Mouse (Mus musculus): ENCODE measurements around the gene Dnajc13. TPM values are rescaled to one million over a fixed set of nuclear protein-coding genes. Genes with fewer than 3 reads are reported as not detected.

Dnajc13 gene
- total and polyA plus RNA-seq, 3 experiments: 24.1 to 59.0 (median 31.1) TPM

DNA sequence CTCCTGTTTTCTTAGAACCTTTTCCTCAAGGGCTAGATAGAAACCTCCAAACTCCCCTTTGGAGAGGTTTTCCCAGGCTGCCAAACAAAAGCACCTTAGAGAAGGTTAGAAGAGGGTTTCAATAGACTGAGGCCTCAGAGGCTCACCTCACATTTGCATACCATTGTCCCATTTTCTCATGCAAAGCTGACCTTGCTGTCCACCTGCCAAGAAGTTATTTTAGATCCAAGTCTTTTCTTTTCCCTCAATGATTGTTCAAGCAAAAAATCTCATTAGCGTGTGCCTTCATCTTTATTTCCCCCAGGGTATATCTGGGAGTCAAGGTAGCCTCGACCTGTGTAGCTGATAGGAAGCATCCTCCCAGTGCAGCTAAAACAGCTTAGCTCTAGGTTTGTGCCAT lies 159.8 kb downstream of the Dnajc13 start:
- Histone ChIP-seq H3K9me3 (replicated peaks; ENCODE audit: insufficient read depth, low read length) (no peaks in the 10 kb centered on the region), H3K79me2 (ENCODE audit: control insufficient read depth, insufficient read depth, low read length, poor library complexity) (no peaks in the 10 kb centered on the region), H3K36me3 (ENCODE audit: control insufficient read depth in 1 of 2, insufficient read depth in 2 of 2, low read length in 2 of 2) (no peaks in the 10 kb centered on the region), H3K27ac (ENCODE audit: control insufficient read depth, low read depth, low read length) (no peak overlapping the region), H3K9ac (ENCODE audit: control insufficient read depth, low read depth, low read length, poor library complexity, severe bottlenecking) (no peak overlapping the region), H3K4me3 (ENCODE audit: control insufficient read depth in 1 of 2, insufficient read depth in 1 of 2, low read depth in 2 of 2, low read length in 2 of 2) (no peak overlapping the region), H3K4me1 (ENCODE audit: control insufficient read depth in 1 of 2, insufficient read depth in 2 of 2, low read length in 2 of 2) (no peaks in the 10 kb centered on the region), H3K27me3 (ENCODE audit: control insufficient read depth in 1 of 2, insufficient read depth in 2 of 2, low read length in 2 of 2) (no peaks in the 10 kb centered on the region)
- TF ChIP-seq NRF1 (IDR thresholded peaks at IDR 0.05; ENCODE audit: insufficient read depth, low read depth, low read length, poor library complexity, severe bottlenecking): no peak
- no peak for TF ChIP-seq GATA1 (IDR thresholded peaks at IDR 0.05; ENCODE audit: low read depth, low read length)
- TF ChIP-seq MAZ (IDR thresholded peaks at IDR 0.05; ENCODE audit: low read depth, low read length): no peak
- TF ChIP-seq NELFE (IDR thresholded peaks at IDR 0.05; ENCODE audit: low read depth, low read length): no peak
- no peak for TF ChIP-seq JUND (IDR thresholded peaks at IDR 0.05; ENCODE audit: low read depth, low read length)
- TF ChIP-seq ZKSCAN1 (IDR thresholded peaks at IDR 0.05; ENCODE audit: low read depth, low read length): no peak
- no peak for TF ChIP-seq MYC (IDR thresholded peaks at IDR 0.05; ENCODE audit: low read depth, low read length)
- DNase-seq (ENCODE audit: low read depth, low spot score): no peak

DNA sequence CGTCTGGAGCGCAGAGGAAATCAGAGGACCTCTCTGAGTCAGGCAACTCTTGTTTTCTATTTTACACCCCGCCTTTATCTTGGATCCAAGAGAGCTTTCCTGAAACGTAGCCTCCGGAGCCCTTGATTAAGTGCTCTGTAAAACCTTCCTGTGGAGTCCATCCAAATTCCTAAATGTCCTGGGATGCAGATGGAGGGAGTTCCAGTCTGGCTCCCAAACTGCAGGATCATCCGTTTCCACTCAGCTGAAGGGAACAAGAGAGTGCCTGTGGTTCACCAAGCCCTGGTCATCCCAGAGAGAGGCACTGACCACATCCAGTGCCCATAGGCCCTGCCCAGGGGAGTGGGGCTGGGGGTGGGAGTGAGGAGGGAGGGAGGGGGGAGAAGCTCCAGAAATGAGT lies 160.4 kb downstream of the Dnajc13 start:
- H3K27ac ChIP-seq (ENCODE audit: control insufficient read depth, low read depth, low read length): no peak overlapping the region

DNA sequence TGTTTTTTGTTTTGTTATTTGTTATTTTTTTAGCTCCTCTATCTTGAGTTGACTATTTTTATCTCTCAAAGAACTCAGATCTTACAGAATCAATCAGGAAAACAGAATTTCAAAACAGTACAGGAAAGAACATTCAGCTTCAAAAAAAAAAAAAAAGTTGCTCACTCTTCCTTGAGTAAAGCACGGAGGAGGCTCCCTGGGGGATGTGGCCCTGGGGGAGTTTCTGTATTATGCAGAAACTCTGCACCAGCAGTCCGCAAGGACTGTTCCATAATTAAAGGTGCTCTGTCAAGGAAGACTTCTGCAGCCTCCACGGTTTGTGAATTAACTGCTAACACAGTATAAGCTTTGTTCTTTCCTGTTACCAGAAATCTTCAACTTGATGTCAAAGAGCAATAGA lies 161.3 kb downstream of the Dnajc13 start:
- no peaks in the 10 kb centered on the region for H3K36me3 ChIP-seq (ENCODE audit: control insufficient read depth in 1 of 2, insufficient read depth in 2 of 2, low read length in 2 of 2)
- H3K27ac ChIP-seq (ENCODE audit: control insufficient read depth, low read depth, low read length): no peak overlapping the region
- no peak overlapping the region for H3K4me3 ChIP-seq (ENCODE audit: control insufficient read depth in 1 of 2, insufficient read depth in 1 of 2, low read depth in 2 of 2, low read length in 2 of 2)
- H3K27me3 ChIP-seq (ENCODE audit: control insufficient read depth in 1 of 2, insufficient read depth in 2 of 2, low read length in 2 of 2): no peaks in the 10 kb centered on the region
- no peaks in the 10 kb centered on the region for H3K79me2 ChIP-seq (ENCODE audit: control insufficient read depth, insufficient read depth, low read length, poor library complexity)
- no peaks in the 10 kb centered on the region for H3K4me1 ChIP-seq (ENCODE audit: control insufficient read depth in 1 of 2, insufficient read depth in 2 of 2, low read length in 2 of 2)
- H3K9ac ChIP-seq (ENCODE audit: control insufficient read depth, low read depth, low read length, poor library complexity, severe bottlenecking): no peak overlapping the region
- TF ChIP-seq MYC (IDR thresholded peaks at IDR 0.05; ENCODE audit: low read depth, low read length) (no peak), UBTF (IDR thresholded peaks at IDR 0.05; ENCODE audit: borderline replicate concordance, insufficient read depth, low read depth, low read length) (no peak), POLR2AphosphoS2 (IDR thresholded peaks at IDR 0.05; ENCODE audit: low read length) (no peak), ETS1 (IDR thresholded peaks at IDR 0.05; ENCODE audit: low read depth, low read length) (no peak), HCFC1 (IDR thresholded peaks at IDR 0.05; ENCODE audit: low read depth, low read length) (no peak), MXI1 (IDR thresholded peaks at IDR 0.05; ENCODE audit: low read depth, low read length) (no peak), SIN3A (IDR thresholded peaks at IDR 0.05; ENCODE audit: low read length) (no peak), MEF2A (IDR thresholded peaks at IDR 0.05; ENCODE audit: extremely low read depth, insufficient replicate concordance, low read depth, low read length, poor library complexity, severe bottlenecking) (no peak), ZC3H11A (IDR thresholded peaks at IDR 0.05; ENCODE audit: low read depth, low read length) (no peak), NRF1 (IDR thresholded peaks at IDR 0.05; ENCODE audit: insufficient read depth, low read depth, low read length, poor library complexity, severe bottlenecking) (no peak), ELF1 (IDR thresholded peaks at IDR 0.05; ENCODE audit: low read depth, low read length) (no peak)
- DNase-seq (ENCODE audit: low read depth, low spot score): no peak
- no peaks in the 10 kb centered on the region for H3K9me3 ChIP-seq (replicated peaks; ENCODE audit: insufficient read depth, low read length)

More for the DNA sequence above, 160.4 kb downstream of the Dnajc13 start:
- TF ChIP-seq CHD2 (IDR thresholded peaks at IDR 0.05; ENCODE audit: low read length) (no peak), ZMIZ1 (IDR thresholded peaks at IDR 0.05; ENCODE audit: low read depth, low read length) (no peak), GABPA (IDR thresholded peaks at IDR 0.05; ENCODE audit: low read depth, low read length) (no peak), RAD21 (IDR thresholded peaks at IDR 0.05; ENCODE audit: low read depth, low read length) (no peak), MAFK (IDR thresholded peaks at IDR 0.05; ENCODE audit: borderline replicate concordance, low read depth, low read length) (no peak), USF1 (IDR thresholded peaks at IDR 0.05; ENCODE audit: low read depth, low read length) (no peak), SIN3A (IDR thresholded peaks at IDR 0.05; ENCODE audit: low read length) (no peak), GATA1 (IDR thresholded peaks at IDR 0.05; ENCODE audit: low read depth, low read length) (no peak), CHD1 (IDR thresholded peaks at IDR 0.05; ENCODE audit: low read depth, low read length) (no peak), TCF12 (IDR thresholded peaks at IDR 0.05; ENCODE audit: low read depth, low read length) (no peak), MAZ (IDR thresholded peaks at IDR 0.05; ENCODE audit: low read depth, low read length) (no peak), POLR2AphosphoS2 (IDR thresholded peaks at IDR 0.05; ENCODE audit: low read length) (no peak)
- Histone ChIP-seq H3K36me3 (ENCODE audit: control insufficient read depth in 1 of 2, insufficient read depth in 2 of 2, low read length in 2 of 2) (no peaks in the 10 kb centered on the region), H3K27me3 (ENCODE audit: control insufficient read depth in 1 of 2, insufficient read depth in 2 of 2, low read length in 2 of 2) (no peaks in the 10 kb centered on the region), H3K9ac (ENCODE audit: control insufficient read depth, low read depth, low read length, poor library complexity, severe bottlenecking) (no peak overlapping the region), H3K4me1 (ENCODE audit: control insufficient read depth in 1 of 2, insufficient read depth in 2 of 2, low read length in 2 of 2) (no peaks in the 10 kb centered on the region), H3K4me3 (ENCODE audit: control insufficient read depth in 1 of 2, insufficient read depth in 1 of 2, low read depth in 2 of 2, low read length in 2 of 2) (no peak overlapping the region), H3K9me3 (replicated peaks; ENCODE audit: insufficient read depth, low read length) (no peaks in the 10 kb centered on the region), H3K79me2 (ENCODE audit: control insufficient read depth, insufficient read depth, low read length, poor library complexity) (no peaks in the 10 kb centered on the region)
- no peak for DNase-seq (ENCODE audit: low read depth, low spot score)
